Mouse (Mus musculus) right cerebral cortex, postnatal 14 days (tissue): ENCODE results near the gene Sptan1.
"Not testable (repeated sequence)": the region's sequence is repeated elsewhere in the genome, so short reads cannot be mapped to it uniquely, and the experiment has no call there.

ENCODE experiments used
- DNase-seq: peaks from one replicate; pipeline ENCODE4 v3.0.0; 2022

Gene Sptan1

GRCm38 (mm10) chr2:30010840-30011281, 45.5 kb downstream of the Sptan1 start:
- peak; percentile 57 for DNase-seq

- DNase-seq = no peak
Measured at GRCm38 (mm10) chr2:30014326-30014966, 49.1 kb downstream of the Sptan1 start.

GRCm38 (mm10) chr2:30025454-30025853, 60.1 kb downstream of the Sptan1 start:
- no peak for DNase-seq

- DNase-seq = no peak
Measured at GRCm38 (mm10) chr2:30026997-30027396, 61.6 kb downstream of the Sptan1 start.

- DNase-seq = peak; percentile 47
Measured at GRCm38 (mm10) chr2:30032244-30032846, 67.0 kb downstream of the Sptan1 start.

- peak; percentile 36 for DNase-seq
Measured at GRCm38 (mm10) chr2:30032957-30033356, 67.6 kb downstream of the Sptan1 start.

GRCm38 (mm10) chr2:30037762-30038161, 72.4 kb downstream of the Sptan1 start:
- DNase-seq = no peak

- DNase-seq = no peak
Measured at GRCm38 (mm10) chr2:30038370-30038769, 73.0 kb downstream of the Sptan1 start.

- DNase-seq = no peak
Measured at GRCm38 (mm10) chr2:30039687-30040086, 74.3 kb downstream of the Sptan1 start.

- peak; percentile 93 for DNase-seq
Measured at GRCm38 (mm10) chr2:30042445-30042844, 77.1 kb downstream of the Sptan1 start.

- DNase-seq = no peak
Measured at GRCm38 (mm10) chr2:30044550-30044949, 79.2 kb downstream of the Sptan1 start.

- DNase-seq = no peak
Measured at GRCm38 (mm10) chr2:30047127-30047526, 81.8 kb downstream of the Sptan1 start.

GRCm38 (mm10) chr2:30048101-30048501, 82.7 kb downstream of the Sptan1 start:
- no peak for DNase-seq

- DNase-seq = peak; percentile 99
Measured at GRCm38 (mm10) chr2:30048699-30049388, 83.5 kb downstream of the Sptan1 start, which contains the start of gene Wdr34. Gene Wdr34 (minus strand): TSS chr2:30048881.

GRCm38 (mm10) chr2:30049831-30050230, 84.5 kb downstream of the Sptan1 start:
- no peak for DNase-seq

- DNase-seq = no peak
Measured at GRCm38 (mm10) chr2:30051992-30052761, 86.8 kb downstream of the Sptan1 start.

GRCm38 (mm10) chr2:30055310-30055709, 90.0 kb downstream of the Sptan1 start:
- not testable (repeated sequence) for DNase-seq

GRCm38 (mm10) chr2:30056736-30057135, 91.4 kb downstream of the Sptan1 start:
- no peak for DNase-seq

- DNase-seq = no peak
Measured at GRCm38 (mm10) chr2:30057223-30057904, 92.0 kb downstream of the Sptan1 start, which contains the start of gene Set. Gene Set (plus strand): TSS chr2:30057378.

- DNase-seq = no peak
Measured at GRCm38 (mm10) chr2:30058418-30058817, 93.1 kb downstream of the Sptan1 start.

GRCm38 (mm10) chr2:30061215-30062166, 96.1 kb downstream of the Sptan1 start:
- DNase-seq = no peak
